Mouse (Mus musculus) midbrain, embryonic 12.5 days (tissue): Measurements from ENCODE around the gene Eif2ak4. TPM values are rescaled to one million over a fixed set of nuclear protein-coding genes. Genes with fewer than 3 reads are reported as not detected.

Experiments
- ATAC-seq: fragments of 200-750 bp; cut with Nextera tagmentation; 2 replicates; pipeline ENCODE4 v1.8.0; 2017; ENCODE audit warnings: low read depth, moderate TSS enrichment, moderate library complexity; ENCODE audit not compliant: low FRiP score
- H3K27ac ChIP-seq: fragments of 300-500 bp; sonication (generic); replicated peaks from 2 replicates; pipeline ENCODE4 v1.5.1; 2016; ENCODE audit warnings: mild to moderate bottlenecking
- H3K27me3 ChIP-seq: fragments of 300-500 bp; sonication (generic); 2 replicates; pipeline ENCODE4 v1.6.1; 2016; ENCODE audit warnings: mild to moderate bottlenecking
- H3K36me3 ChIP-seq: fragments of 300-500 bp; sonication (generic); 2 replicates; pipeline ENCODE4 v1.6.1; 2016
- H3K4me1 ChIP-seq: fragments of 300-500 bp; sonication (generic); 2 replicates; pipeline ENCODE4 v1.6.1; 2016
- H3K4me2 ChIP-seq: fragments of 300-500 bp; sonication (generic); replicated peaks from 2 replicates; pipeline ENCODE4 v1.6.1; 2016; ENCODE audit warnings: mild to moderate bottlenecking, moderate library complexity
- H3K4me3 ChIP-seq: fragments of 300-500 bp; sonication (generic); 2 replicates; pipeline ENCODE4 v1.5.1; 2016; ENCODE audit warnings: mild to moderate bottlenecking
- H3K9ac ChIP-seq: fragments of 300-500 bp; sonication (generic); replicated peaks from 2 replicates; pipeline ENCODE4 v1.6.1; 2016; ENCODE audit warnings: mild to moderate bottlenecking, moderate library complexity
- H3K9me3 ChIP-seq: fragments of 300-500 bp; sonication (generic); 2 replicates; pipeline ENCODE4 v1.6.1; 2016; ENCODE audit warnings: mild to moderate bottlenecking
- WGBS: fragments of 180-500 bp; shearing (Covaris S2); methylation state at CpG from one replicate; pipeline ENCODE4 v1.1.7; 2016; 5-methylcytosine and 5-hydroxymethylcytosine counted together
- polyA plus RNA-seq: library from polyadenylated mRNA; unstranded; fragments of >200 nt; fragmentation: Nextera tagmentation; extraction: Ambion mirVana; gene quantifications from 2 replicates; pipeline ENCODE4 v1.2.1, GENCODE M21; 2016

The Eif2ak4 gene
- polyA plus RNA-seq, 1 experiment from 2014 or later = 12.5 TPM

GRCm38 (mm10) chr2:118408336-118408895 lies 20.0 kb downstream of the Eif2ak4 start:
- ATAC-seq = no peak
- Histone ChIP-seq H3K9ac (no peak overlapping the region), H3K4me2 (no peak overlapping the region), H3K36me3 (peaks cover 15% of the 10 kb centered on the region; the same call in 1 of the 2 replicates), H3K27ac (no peak overlapping the region), H3K27me3 (no peaks in the 10 kb centered on the region), H3K9me3 (0 out of 2 replicates have a peak, but pooled peaks cover 2% of the 10 kb centered on the region), H3K4me3 (no peak overlapping the region), H3K4me1 (no peaks in the 10 kb centered on the region)
- WGBS = 86% methylated on average over 4 of the region's 4 CpGs

- peaks cover 31% of the 10 kb centered on the region for H3K36me3 ChIP-seq
- no peak overlapping the region for H3K4me2 ChIP-seq
- H3K9ac ChIP-seq = no peak overlapping the region
- H3K9me3 ChIP-seq = 0 out of 2 replicates have a peak, but pooled peaks cover 2% of the 10 kb centered on the region
- no peak overlapping the region for H3K27ac ChIP-seq
- WGBS = 89% methylated on average over 11 of the region's 11 CpGs
- ATAC-seq = no peak
- H3K4me3 ChIP-seq = no peak overlapping the region
- no peaks in the 10 kb centered on the region for H3K4me1 ChIP-seq
- H3K27me3 ChIP-seq = no peaks in the 10 kb centered on the region
Measured at GRCm38 (mm10) chr2:118412821-118413220, 24.4 kb downstream of the Eif2ak4 start.

GRCm38 (mm10) chr2:118415601-118416355 lies 27.4 kb downstream of the Eif2ak4 start:
- Histone ChIP-seq H3K27ac (no peak overlapping the region), H3K4me2 (no peak overlapping the region), H3K36me3 (peaks cover 46% of the 10 kb centered on the region), H3K27me3 (no peaks in the 10 kb centered on the region), H3K9ac (no peak overlapping the region), H3K4me1 (no peaks in the 10 kb centered on the region), H3K9me3 (0 out of 2 replicates have a peak, but pooled peaks cover 2% of the 10 kb centered on the region), H3K4me3 (no peak overlapping the region)
- 90% methylated on average over 6 of the region's 6 CpGs for WGBS
- ATAC-seq = no peak

- ATAC-seq = no peak
- Histone ChIP-seq H3K4me3 (no peak overlapping the region), H3K4me2 (no peak overlapping the region), H3K4me1 (no peaks in the 10 kb centered on the region), H3K27ac (no peak overlapping the region), H3K9me3 (no peaks in the 10 kb centered on the region), H3K27me3 (no peaks in the 10 kb centered on the region), H3K36me3 (peaks cover 50% of the 10 kb centered on the region), H3K9ac (no peak overlapping the region)
- 85% methylated on average over 4 of the region's 4 CpGs for WGBS
Measured at GRCm38 (mm10) chr2:118418076-118418475, 29.7 kb downstream of the Eif2ak4 start.

GRCm38 (mm10) chr2:118421951-118422350 lies 33.5 kb downstream of the Eif2ak4 start:
- no peaks in the 10 kb centered on the region for H3K27me3 ChIP-seq
- no peak for ATAC-seq
- no peaks in the 10 kb centered on the region for H3K9me3 ChIP-seq
- H3K36me3 ChIP-seq = peaks cover 42% of the 10 kb centered on the region
- no peaks in the 10 kb centered on the region for H3K4me1 ChIP-seq
- no peak overlapping the region for H3K4me3 ChIP-seq
- WGBS = 88% methylated on average over 15 of the region's 15 CpGs
- H3K9ac ChIP-seq = no peak overlapping the region
- H3K27ac ChIP-seq = no peak overlapping the region
- no peak overlapping the region for H3K4me2 ChIP-seq

GRCm38 (mm10) chr2:118422385-118422784 lies 34.0 kb downstream of the Eif2ak4 start:
- H3K27ac ChIP-seq = no peak overlapping the region
- WGBS = 96% methylated on average over 8 of the region's 8 CpGs
- no peaks in the 10 kb centered on the region for H3K9me3 ChIP-seq
- peaks cover 44% of the 10 kb centered on the region for H3K36me3 ChIP-seq
- no peaks in the 10 kb centered on the region for H3K27me3 ChIP-seq
- H3K4me3 ChIP-seq = no peak overlapping the region
- H3K4me1 ChIP-seq = no peaks in the 10 kb centered on the region
- H3K9ac ChIP-seq = no peak overlapping the region
- H3K4me2 ChIP-seq = no peak overlapping the region
- no peak for ATAC-seq

GRCm38 (mm10) chr2:118428296-118428695 lies 39.9 kb downstream of the Eif2ak4 start:
- no peaks in the 10 kb centered on the region for H3K9me3 ChIP-seq
- H3K4me2 ChIP-seq = no peak overlapping the region
- H3K27ac ChIP-seq = no peak overlapping the region
- no peaks in the 10 kb centered on the region for H3K27me3 ChIP-seq
- WGBS = 82% methylated on average over 6 of the region's 6 CpGs
- no peak overlapping the region for H3K4me3 ChIP-seq
- H3K4me1 ChIP-seq = no peaks in the 10 kb centered on the region
- peaks cover 27% of the 10 kb centered on the region for H3K36me3 ChIP-seq
- no peak overlapping the region for H3K9ac ChIP-seq
- no peak for ATAC-seq

GRCm38 (mm10) chr2:118429297-118429696 lies 40.9 kb downstream of the Eif2ak4 start:
- H3K9ac ChIP-seq = no peak overlapping the region
- no peak for ATAC-seq
- WGBS = 84% methylated on average over 9 of the region's 9 CpGs
- H3K36me3 ChIP-seq = peaks cover 35% of the 10 kb centered on the region
- H3K27ac ChIP-seq = no peak overlapping the region
- H3K4me2 ChIP-seq = no peak overlapping the region
- no peaks in the 10 kb centered on the region for H3K9me3 ChIP-seq
- no peaks in the 10 kb centered on the region for H3K27me3 ChIP-seq
- H3K4me3 ChIP-seq = no peak overlapping the region
- no peaks in the 10 kb centered on the region for H3K4me1 ChIP-seq

GRCm38 (mm10) chr2:118430630-118431029 lies 42.2 kb downstream of the Eif2ak4 start:
- Histone ChIP-seq H3K27ac (no peak overlapping the region), H3K4me1 (no peaks in the 10 kb centered on the region), H3K27me3 (no peaks in the 10 kb centered on the region), H3K4me2 (no peak overlapping the region), H3K4me3 (no peak overlapping the region), H3K36me3 (peaks cover 38% of the 10 kb centered on the region), H3K9me3 (no peaks in the 10 kb centered on the region), H3K9ac (no peak overlapping the region)
- 85% methylated on average over 16 of the region's 16 CpGs for WGBS
- ATAC-seq = no peak

GRCm38 (mm10) chr2:118431589-118431988 lies 43.2 kb downstream of the Eif2ak4 start:
- H3K9ac ChIP-seq = no peak overlapping the region
- H3K9me3 ChIP-seq = no peaks in the 10 kb centered on the region
- H3K4me3 ChIP-seq = no peak overlapping the region
- 60% methylated on average over 5 of the region's 5 CpGs for WGBS
- H3K4me1 ChIP-seq = no peaks in the 10 kb centered on the region
- H3K36me3 ChIP-seq = peaks cover 45% of the 10 kb centered on the region
- no peak for ATAC-seq
- no peak overlapping the region for H3K4me2 ChIP-seq
- no peaks in the 10 kb centered on the region for H3K27me3 ChIP-seq
- H3K27ac ChIP-seq = no peak overlapping the region

- Histone ChIP-seq H3K27me3 (no peaks in the 10 kb centered on the region), H3K4me2 (no peak overlapping the region), H3K9ac (no peak overlapping the region), H3K9me3 (no peaks in the 10 kb centered on the region), H3K27ac (no peak overlapping the region), H3K4me1 (peaks cover 5% of the 10 kb centered on the region; the same call in 1 of the 2 replicates), H3K36me3 (peaks cover 10% of the 10 kb centered on the region; the same call in 1 of the 2 replicates), H3K4me3 (no peak overlapping the region)
- WGBS = 88% methylated on average over 5 of the region's 5 CpGs
- no peak for ATAC-seq
Measured at GRCm38 (mm10) chr2:118442172-118442571, 53.8 kb downstream of the Eif2ak4 start.

GRCm38 (mm10) chr2:118442723-118443122 lies 54.3 kb downstream of the Eif2ak4 start:
- Histone ChIP-seq H3K4me1 (peaks cover 5% of the 10 kb centered on the region; the same call in 1 of the 2 replicates), H3K27ac (no peak overlapping the region), H3K36me3 (peaks cover 10% of the 10 kb centered on the region; the same call in 1 of the 2 replicates), H3K4me2 (no peak overlapping the region), H3K4me3 (no peak overlapping the region), H3K27me3 (no peaks in the 10 kb centered on the region), H3K9ac (no peak overlapping the region), H3K9me3 (no peaks in the 10 kb centered on the region)
- ATAC-seq = no peak
- WGBS = 93% methylated on average over 4 of the region's 4 CpGs
